In genomic region chr5:124163445-124163844, GRCm38 (mm10) we compare ENCODE assay signal across 1 mouse cellular context.
TF ChIP-seq lines count a peak whose summit lies in the region.

No protein-coding gene starts in this region.

TF ChIP-seq in myocyte, 11 proteins besides CTCF, POLR2A, EP300 and RAD21:
- TF ChIP-seq MYOD1 (IDR thresholded peaks at IDR 0.05; ENCODE audit: control insufficient read depth in 1 of 3, insufficient read length in 2 of 3, low read depth in 2 of 3) (peak in 2 of 3 experiments; percentile 32 to 46), MYOG (IDR thresholded peaks at IDR 0.05; ENCODE audit: control insufficient read depth in 1 of 3, insufficient read depth in 1 of 3, insufficient read length in 2 of 3, low read depth in 2 of 3) (no peak), MAX (IDR thresholded peaks at IDR 0.05; ENCODE audit: low read depth) (no peak)
TF ChIP-seq in myocyte: peak in this region for 1.
